ENCODE assay signal across 13 mouse cellular contexts in genomic region chr9:5412446-5413111, GRCm38 (mm10).
DNase-seq lines count a peak whose midpoint lies in the region; ATAC-seq and TF ChIP-seq lines count a peak whose summit lies in the region.
"Had no signal": no experiment of that assay in that cellular context is flagged by ENCODE, and none has a peak within 500 bp of the region (broad histone marks: within the 10 kb centered on the region; RNA-seq: fewer than 3 reads in every experiment).

No protein-coding gene starts in this region.

- WGBS in neural tube, embryonic 11.5 days, result 35% methylated on average over 4 of the region's 4 CpGs
- 21% methylated on average over 4 of the region's 4 CpGs for WGBS in hindbrain, embryonic 16.5 days
- WGBS in neural tube, embryonic 14.5 days, result 20% methylated on average over 4 of the region's 4 CpGs

- H3K4me1 ChIP-seq in neural tube, embryonic 11.5 days (ENCODE audit: control insufficient read depth, insufficient read depth, low read length), result no peaks in the 10 kb centered on the region
- no peaks in the 10 kb centered on the region for H3K4me1 ChIP-seq in hindbrain, embryonic 16.5 days (ENCODE audit: control insufficient read depth, insufficient read depth, low read depth, low read length)
- H3K4me1 ChIP-seq in neural tube, embryonic 14.5 days (ENCODE audit: control insufficient read depth, insufficient read depth, low read length), result no peaks in the 10 kb centered on the region
- H3K4me1 ChIP-seq: heart, embryonic 15.5 days had no signal

- no peak for DNase-seq in neural tube, embryonic 11.5 days (ENCODE audit: low spot score)
- DNase-seq in neural tube, embryonic 10.5 days (ENCODE audit: extremely low spot score, low spot score), result no peak
- DNase-seq in brain, embryonic 14.5 days (ENCODE audit: low read depth), result peak; percentile 69
- no peak for DNase-seq in adrenal gland, postnatal 36 days
- DNase-seq: cerebellum, postnatal 25 days; kidney, adult 8-10 months; kidney, postnatal 4 days; thymus, adult 18-20 months had no signal

- H3K4me2 ChIP-seq in neural tube, embryonic 11.5 days (ENCODE audit: low read depth), result no peak overlapping the region
- no peak overlapping the region for H3K4me2 ChIP-seq in hindbrain, embryonic 16.5 days (ENCODE audit: low read length)
- H3K4me2 ChIP-seq in neural tube, embryonic 14.5 days (ENCODE audit: low read depth, low read length), result no peak overlapping the region
- H3K4me2 ChIP-seq: heart, embryonic 15.5 days had no signal

- no peak overlapping the region for H3K27ac ChIP-seq in neural tube, embryonic 11.5 days (ENCODE audit: low read depth, low read length)
- H3K27ac ChIP-seq in hindbrain, embryonic 16.5 days (ENCODE audit: low read depth, low read length), result no peak overlapping the region
- no peak overlapping the region for H3K27ac ChIP-seq in neural tube, embryonic 14.5 days (ENCODE audit: low read depth, low read length)
- H3K27ac ChIP-seq: heart, embryonic 15.5 days; liver, embryonic 14.5 days had no signal

- no peak overlapping the region for H3K4me3 ChIP-seq in neural tube, embryonic 11.5 days (ENCODE audit: low read depth, low read length)
- H3K4me3 ChIP-seq in hindbrain, embryonic 16.5 days (ENCODE audit: low read length), result no peak overlapping the region
- no peak overlapping the region for H3K4me3 ChIP-seq in neural tube, embryonic 14.5 days (ENCODE audit: low read depth, low read length)
- H3K4me3 ChIP-seq: heart, embryonic 15.5 days had no signal

- no peak for TF ChIP-seq CTCF in brain, embryonic 14.5 days (IDR thresholded peaks at IDR 0.05; ENCODE audit: borderline replicate concordance, extremely low read depth, insufficient read depth, insufficient read length)

- no peak overlapping the region for H3K9ac ChIP-seq in neural tube, embryonic 11.5 days (ENCODE audit: low read length)
- no peak overlapping the region for H3K9ac ChIP-seq in hindbrain, embryonic 16.5 days (ENCODE audit: low read depth, low read length)
- no peak overlapping the region for H3K9ac ChIP-seq in neural tube, embryonic 14.5 days (replicated peaks; ENCODE audit: low read depth, low read length)
- H3K9ac ChIP-seq: heart, embryonic 15.5 days; liver, embryonic 14.5 days had no signal

- no peak for TF ChIP-seq POLR2A in brain, embryonic 14.5 days (IDR thresholded peaks at IDR 0.05; ENCODE audit: borderline replicate concordance, extremely low read depth, insufficient read depth, insufficient read length, poor library complexity, severe bottlenecking)

- H3K27me3 ChIP-seq in neural tube, embryonic 11.5 days (ENCODE audit: control insufficient read depth, insufficient read depth, low read length), result no peaks in the 10 kb centered on the region
- H3K27me3 ChIP-seq in hindbrain, embryonic 16.5 days (replicated peaks; ENCODE audit: control insufficient read depth, insufficient read depth, low read length), result no peaks in the 10 kb centered on the region
- H3K27me3 ChIP-seq in neural tube, embryonic 14.5 days (ENCODE audit: control insufficient read depth, insufficient read depth, low read length), result no peaks in the 10 kb centered on the region
- H3K27me3 ChIP-seq: heart, embryonic 15.5 days had no signal

- no peaks in the 10 kb centered on the region for H3K9me3 ChIP-seq in neural tube, embryonic 11.5 days (ENCODE audit: control insufficient read depth, low read length)
- H3K9me3 ChIP-seq in hindbrain, embryonic 16.5 days (ENCODE audit: control insufficient read depth, low read length), result no peaks in the 10 kb centered on the region
- H3K9me3 ChIP-seq in neural tube, embryonic 14.5 days (ENCODE audit: control insufficient read depth, low read length), result no peaks in the 10 kb centered on the region
- H3K9me3 ChIP-seq: heart, embryonic 15.5 days had no signal

- ATAC-seq in neural tube, embryonic 11.5 days (ENCODE audit: insufficient read depth, low FRiP score, low TSS enrichment), result peak; percentile 60; the same call in 1 of the 2 replicates
- ATAC-seq in hindbrain, embryonic 16.5 days, result peak; percentile 80
- ATAC-seq in neural tube, embryonic 14.5 days (ENCODE audit: low read depth), result peak; percentile 69; the same call in 1 of the 2 replicates
- no peak for ATAC-seq in granulocyte monocyte progenitor cell, adult 5-6 weeks (replicated peaks; ENCODE audit: poor library complexity, severe bottlenecking)

- H3K36me3 ChIP-seq in neural tube, embryonic 11.5 days (ENCODE audit: control insufficient read depth, insufficient read depth, low read length), result no peaks in the 10 kb centered on the region
- H3K36me3 ChIP-seq in hindbrain, embryonic 16.5 days (ENCODE audit: control insufficient read depth, insufficient read depth, low read length), result no peaks in the 10 kb centered on the region
- no peaks in the 10 kb centered on the region for H3K36me3 ChIP-seq in neural tube, embryonic 14.5 days (ENCODE audit: control insufficient read depth, insufficient read depth, low read length)
- H3K36me3 ChIP-seq: heart, embryonic 15.5 days had no signal
